Mouse (Mus musculus) MEL-GATA-1-ER (cell line): ENCODE data around the gene Ugt1a10.
"Not testable (repeated sequence)": the region's sequence is repeated elsewhere in the genome, so short reads cannot be mapped to it uniquely, and the experiment has no call there.

Experiments used
- DNase-seq: peaks from one replicate; pipeline ENCODE4 v3.0.0-alpha.2; 2012; ENCODE audit warnings: low read depth; ENCODE audit errors: extremely low read depth

Gene Ugt1a10

DNA sequence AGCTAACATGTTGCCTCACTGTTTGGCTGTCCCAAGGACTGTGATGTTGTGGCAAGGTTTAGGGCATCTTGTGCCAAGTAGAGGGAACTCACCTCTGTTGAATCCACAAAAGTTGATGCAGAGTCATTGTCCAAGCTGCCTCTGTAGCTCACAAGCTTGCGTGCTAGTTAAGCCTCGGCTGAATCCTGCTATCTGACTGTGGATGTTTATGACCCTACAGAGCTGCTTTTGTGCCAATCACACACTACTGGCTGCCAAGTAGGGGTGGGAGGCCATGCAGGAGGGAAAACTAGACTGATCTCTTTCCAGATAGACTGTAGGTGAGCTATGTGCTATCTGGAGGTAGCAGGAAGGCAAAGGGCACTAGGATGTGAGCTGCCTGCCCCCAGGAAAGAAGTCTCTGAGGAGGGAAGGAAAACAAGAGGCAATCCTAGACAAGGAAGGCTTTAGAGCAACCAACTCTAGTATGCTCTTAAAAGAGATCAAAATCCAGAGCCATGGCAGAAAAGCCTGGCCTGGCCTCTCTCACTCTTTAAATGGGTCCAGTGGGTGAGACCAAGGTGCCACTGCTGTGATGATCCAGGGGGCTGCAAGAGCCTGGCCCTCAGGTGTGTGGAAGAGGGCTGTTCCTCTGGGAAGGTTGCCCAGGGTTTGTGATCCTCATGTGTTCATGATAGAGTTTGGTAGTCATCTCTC is 158.7 kb downstream of the Ugt1a10 start:
- DNase-seq: no peak

DNA sequence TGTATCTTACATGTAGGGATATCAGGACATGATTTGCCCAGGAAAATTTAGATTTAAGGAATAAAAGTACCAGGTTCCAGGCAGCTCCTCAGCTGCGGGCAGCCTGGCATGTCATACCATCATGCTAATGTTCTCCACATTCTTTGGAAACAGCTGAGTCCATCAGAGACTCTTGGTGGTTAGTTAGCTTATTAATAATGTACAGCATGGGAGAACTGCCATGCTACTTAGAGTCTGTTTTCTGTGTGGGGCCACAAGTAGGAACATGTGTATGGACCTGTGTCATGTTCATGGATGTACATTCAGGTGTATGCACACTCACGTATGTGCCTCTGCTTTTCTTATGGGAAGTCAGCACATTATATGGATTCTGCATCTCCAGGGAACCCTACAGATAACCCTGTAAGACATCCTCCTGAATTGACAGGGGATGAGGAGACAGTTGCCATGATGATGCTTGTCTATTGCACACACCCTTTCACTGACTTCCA is 159.3 kb downstream of the Ugt1a10 start:
- no peak for DNase-seq

DNA sequence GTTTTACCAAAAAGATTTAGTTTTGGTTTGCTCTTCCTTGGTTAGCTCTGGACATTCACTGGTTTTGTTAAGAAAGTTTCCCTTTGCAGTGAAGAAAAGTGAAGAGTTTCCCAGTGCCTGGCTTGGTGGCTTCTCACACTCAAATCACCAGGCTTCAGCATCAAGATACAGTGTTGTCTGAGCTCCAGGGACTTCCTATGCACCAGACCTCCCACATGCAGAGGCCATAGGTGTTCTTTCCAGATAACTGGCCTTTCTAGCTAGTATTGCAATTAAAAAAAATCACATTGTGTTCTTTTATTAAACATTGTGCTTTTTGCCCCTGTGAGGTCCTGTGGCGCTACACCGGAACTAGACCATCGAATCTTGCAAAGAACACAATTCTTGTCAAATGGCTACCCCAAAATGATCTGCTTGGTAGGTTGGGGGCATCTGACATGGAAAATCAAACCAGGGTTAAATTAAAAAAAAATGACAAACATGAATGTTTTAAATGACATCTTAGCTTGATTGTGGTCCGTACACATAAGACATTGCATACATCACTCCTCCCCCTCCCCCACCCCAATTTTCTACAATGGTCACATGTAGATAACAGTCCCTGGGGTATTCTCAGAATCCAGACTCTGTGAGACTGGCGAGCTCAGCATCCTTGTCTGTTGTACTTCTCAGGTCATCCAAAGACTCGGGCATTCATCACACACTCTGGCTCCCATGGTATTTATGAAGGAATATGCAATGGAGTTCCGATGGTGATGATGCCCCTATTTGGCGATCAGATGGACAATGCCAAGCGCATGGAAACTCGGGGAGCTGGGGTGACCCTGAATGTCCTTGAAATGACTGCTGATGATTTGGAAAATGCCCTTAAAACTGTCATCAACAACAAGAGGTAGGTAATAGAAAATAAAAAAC is 160.5 kb downstream of the Ugt1a10 start:
- no peak for DNase-seq

DNA sequence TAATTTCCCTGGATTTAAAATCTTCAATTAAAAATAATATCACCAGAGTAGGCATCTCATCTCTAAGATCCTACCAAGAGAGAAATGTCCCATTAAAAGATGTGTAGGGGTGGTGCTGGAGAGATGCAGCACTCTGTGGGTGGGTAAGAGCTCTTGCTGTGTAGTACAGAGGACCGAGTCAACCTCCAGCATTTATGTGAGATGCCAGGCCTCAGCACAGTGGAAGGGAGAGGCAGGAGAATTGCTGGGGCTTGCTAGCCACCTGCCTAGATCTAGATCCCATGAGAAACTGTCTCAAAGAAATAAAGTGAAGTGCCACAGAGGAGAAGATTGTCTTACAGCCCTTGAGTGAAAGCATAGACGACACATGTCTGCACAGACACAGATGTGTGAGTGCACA is 161.4 kb downstream of the Ugt1a10 start:
- DNase-seq: no peak

DNA sequence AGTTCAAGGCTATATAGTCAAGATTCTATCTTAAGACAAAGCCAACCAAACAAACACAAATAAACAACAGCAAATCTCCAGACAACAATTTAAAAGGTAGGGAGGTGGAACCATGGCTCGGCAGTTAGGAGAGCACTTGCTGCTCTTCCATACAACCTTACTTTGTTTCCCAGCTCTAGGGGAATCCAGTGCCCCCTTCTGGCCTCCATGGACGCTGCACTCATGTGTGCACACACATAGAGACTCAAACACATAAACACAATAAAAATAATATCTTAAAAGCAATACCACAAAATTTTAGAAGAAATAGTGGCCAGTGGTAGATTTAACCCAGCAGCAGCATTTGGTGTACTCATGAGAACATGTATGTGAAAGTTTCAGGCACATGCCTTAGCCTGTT is 162.0 kb downstream of the Ugt1a10 start:
- no peak for DNase-seq

DNA sequence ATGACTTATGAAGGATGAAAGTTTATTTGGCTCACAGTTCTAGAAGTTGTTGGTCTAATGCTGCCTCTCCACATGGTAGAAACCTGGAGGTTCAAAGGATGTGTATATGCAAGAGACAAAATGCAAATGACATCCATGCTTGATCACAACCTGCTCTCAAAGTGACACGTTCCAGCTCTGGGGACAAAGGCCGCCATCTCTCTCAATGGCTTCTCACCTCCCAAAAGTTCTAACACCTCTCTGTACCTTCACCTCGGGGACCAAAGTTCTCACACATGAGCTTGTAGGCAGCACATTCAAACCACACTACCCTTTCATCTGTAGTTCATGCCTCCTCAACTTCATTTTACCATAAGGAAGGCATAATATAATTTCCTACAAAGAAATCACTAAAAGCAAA is 162.4 kb downstream of the Ugt1a10 start:
- no peak for DNase-seq

DNA sequence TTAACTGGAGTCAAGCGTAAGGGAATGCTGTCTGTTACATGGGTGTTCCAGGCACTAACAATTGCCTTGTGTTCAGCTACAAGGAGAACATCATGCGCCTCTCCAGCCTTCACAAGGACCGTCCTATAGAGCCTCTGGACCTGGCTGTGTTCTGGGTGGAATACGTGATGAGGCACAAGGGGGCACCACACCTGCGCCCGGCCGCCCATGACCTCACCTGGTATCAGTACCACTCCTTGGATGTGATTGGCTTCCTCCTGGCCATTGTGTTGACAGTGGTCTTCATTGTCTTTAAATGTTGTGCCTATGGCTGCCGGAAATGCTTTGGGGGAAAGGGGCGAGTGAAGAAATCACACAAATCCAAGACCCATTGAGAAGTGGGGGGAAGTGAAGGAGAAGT is 162.9 kb downstream of the Ugt1a10 start:
- DNase-seq: no peak

DNA sequence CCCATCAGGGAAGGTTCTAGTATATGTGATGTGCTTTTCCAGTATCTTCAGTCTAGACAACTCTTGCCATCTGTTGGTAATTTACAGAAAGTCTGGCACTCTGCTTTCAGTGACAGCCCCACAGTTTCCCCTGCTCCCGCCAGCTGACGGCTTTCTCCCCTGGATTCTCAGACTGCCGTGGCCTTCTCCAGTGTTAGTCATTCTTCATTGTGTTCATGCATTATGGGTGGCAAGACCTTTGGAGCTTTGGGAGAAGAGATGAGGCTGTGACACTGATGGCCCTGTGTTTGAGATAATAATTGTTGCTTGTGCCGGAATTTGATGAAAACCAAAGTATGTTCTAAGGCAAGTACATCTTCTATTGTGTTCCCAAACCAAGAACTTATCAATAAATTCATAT is 163.4 kb downstream of the Ugt1a10 start:
- no peak for DNase-seq

DNA sequence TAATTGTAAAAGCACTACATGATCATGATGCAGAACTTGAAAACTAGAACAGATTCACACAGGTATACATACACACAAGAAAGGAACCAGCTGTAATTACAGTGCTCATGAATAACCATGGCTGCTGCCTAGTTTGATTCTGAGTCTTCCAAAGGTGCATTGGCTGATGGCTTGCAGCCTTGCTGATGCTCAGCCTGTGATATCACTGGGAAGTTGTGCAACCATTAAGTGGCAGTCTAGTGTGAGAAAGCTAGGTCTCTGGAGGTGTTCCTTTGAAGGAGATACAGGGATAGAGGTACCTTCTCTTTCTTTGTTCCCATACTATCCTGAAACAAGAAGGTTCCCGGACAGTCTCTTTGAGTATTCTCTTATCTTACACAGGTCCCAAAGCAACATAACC is 163.9 kb downstream of the Ugt1a10 start:
- no peak for DNase-seq

DNA sequence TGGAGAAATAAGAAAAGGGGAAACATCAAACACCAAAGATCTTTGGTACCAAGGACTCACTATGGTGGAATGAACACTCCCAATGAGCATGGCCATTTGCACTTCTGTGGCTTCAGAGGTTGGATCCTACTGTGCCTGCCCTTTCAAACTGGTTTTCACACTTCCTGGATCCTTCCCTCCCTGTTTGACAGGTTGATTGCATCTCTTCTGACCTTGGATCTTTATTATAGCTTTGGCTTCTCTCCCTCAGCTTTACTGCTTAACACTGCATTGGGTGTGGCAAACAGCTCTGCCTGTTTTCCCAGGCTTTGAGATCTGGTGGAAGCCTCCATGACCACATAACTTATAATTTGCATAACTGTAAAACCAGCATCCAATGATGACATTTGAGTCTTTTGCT is 165.1 kb downstream of the Ugt1a10 start:
- DNase-seq: no peak

DNA sequence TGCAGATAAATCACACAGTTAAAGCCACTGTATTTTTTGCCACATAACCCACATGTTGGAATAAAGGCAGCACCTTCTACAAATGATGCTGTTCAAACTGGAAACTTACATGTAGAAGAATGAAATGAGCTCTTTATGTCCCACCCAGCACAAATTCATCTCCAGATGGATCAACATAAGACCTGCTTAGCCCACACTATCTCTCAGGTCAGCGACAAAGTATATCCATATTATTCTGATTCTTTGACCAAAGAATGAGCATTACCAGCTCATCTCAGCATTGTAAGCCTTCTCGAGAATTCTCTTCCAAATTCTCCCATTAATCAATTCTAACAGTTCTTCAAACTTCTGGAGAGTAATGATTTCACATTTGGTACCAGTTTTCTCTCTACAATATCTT is 167.0 kb downstream of the Ugt1a10 start:
- DNase-seq: no peak

DNA sequence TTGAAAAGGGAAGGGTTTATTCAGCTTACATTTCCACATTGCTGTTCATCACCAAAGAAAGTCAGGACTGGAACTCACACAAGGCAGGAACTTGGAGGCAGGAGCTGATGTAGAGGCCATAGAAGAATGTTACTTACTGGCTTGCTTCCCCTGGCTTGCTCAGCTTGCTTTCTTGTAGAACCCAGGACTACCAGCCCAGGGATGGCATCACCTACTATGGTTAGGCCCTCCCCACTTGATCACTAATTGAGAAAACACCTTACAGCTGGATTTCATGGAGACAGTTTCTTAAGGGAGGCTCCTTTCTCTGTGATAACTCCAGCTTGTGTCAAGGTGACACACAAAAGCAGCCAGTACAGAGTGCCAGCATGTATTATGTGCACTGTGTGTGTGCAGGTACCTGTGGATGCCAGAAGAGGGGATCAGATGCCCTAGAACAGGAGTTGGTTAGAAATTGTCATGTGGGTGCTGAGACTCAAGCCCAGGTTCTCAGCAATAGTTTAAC is 167.9 kb downstream of the Ugt1a10 start:
- DNase-seq: not testable (repeated sequence)

DNA sequence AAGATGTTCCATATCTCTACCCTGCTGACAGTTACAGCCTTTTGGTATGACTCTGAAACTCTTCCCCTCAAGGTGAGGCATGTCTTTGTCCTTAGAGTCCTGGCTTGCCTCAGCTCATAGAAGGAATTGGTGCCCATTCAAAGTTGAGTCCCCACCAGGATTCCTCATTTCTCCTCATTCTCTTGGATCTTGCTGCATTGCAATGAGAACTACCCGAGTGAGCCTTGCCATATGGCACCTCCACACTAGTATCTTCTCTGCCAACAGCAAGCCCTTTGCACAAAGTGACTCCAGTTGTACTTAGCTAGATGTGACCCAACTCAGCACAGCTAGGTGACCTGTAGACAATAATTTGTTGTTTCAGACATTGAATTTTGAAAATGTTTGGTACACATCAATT is 168.4 kb downstream of the Ugt1a10 start:
- DNase-seq: no peak

DNA sequence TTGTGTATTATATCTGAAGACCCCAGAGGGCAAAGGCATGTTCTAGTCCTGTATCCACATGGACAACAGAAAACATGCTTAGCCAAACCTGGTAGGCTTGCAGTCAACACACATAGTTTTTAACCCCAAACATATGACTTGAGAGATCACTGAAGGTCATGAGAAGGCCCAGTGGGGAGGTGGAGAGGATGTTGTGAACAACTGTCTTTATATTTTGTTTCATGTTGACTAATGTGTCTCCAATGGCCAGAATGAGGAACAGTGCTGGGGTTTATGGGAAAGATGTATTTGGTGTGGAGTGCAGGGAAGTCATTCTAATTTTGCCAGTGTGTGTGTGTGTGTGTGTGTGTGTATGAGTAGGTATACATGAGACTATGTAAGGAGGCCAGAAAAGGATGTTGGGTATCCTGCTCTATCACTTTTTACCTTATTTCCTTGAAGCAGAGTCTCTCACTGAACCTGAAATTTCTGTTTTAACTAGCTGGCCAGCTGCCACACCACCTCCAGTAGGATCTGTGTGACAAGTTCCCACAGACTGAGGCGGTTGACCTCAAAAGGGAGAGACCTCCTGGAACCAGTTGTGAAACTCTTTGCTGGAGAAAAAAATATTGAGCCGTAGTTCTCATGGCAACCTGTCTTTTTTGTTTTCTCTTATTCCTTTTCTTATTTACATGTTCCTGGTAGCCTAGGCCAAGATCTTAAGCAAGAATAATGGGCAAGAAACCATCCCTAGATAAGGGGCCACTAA is 169.0 kb downstream of the Ugt1a10 start:
- no peak for DNase-seq

DNA sequence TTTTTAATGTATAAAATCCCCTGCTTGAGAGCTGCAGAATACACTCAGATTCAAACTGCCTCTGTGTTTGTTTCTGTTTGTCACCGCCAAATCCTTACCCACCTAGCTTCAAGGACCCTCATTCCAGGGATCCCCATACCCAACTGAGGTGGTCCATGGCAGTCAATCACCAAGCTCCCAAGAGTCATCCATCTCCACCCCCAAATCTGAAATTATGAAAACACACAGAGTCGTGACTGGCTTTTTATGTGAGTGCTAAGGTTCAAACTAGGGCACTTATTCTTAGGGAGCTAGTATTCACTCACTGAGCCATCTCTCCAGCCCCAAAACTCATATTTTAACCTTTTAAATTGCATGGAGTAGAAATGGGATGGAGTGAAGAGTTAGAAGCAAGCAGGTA is 170.1 kb downstream of the Ugt1a10 start:
- not testable (repeated sequence) for DNase-seq

DNA sequence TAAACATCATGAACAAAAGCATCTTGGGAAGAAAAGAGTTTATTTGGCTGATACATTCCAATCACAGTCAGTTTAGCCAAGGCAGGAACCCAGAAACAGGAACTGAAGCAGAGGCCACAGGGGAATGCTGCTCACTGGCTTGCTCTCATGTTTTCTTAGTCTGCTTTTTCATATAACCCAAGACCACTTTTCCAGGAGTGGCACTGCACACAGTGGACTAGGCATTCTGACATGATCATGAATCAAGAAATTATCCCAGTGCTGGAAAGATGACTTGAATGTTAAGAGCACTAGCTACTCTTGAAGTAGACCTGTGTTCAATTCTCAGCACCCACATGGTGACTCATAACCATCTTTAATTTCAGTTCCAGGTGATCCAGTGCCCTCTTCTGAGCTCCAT is 170.6 kb downstream of the Ugt1a10 start:
- no peak for DNase-seq

DNA sequence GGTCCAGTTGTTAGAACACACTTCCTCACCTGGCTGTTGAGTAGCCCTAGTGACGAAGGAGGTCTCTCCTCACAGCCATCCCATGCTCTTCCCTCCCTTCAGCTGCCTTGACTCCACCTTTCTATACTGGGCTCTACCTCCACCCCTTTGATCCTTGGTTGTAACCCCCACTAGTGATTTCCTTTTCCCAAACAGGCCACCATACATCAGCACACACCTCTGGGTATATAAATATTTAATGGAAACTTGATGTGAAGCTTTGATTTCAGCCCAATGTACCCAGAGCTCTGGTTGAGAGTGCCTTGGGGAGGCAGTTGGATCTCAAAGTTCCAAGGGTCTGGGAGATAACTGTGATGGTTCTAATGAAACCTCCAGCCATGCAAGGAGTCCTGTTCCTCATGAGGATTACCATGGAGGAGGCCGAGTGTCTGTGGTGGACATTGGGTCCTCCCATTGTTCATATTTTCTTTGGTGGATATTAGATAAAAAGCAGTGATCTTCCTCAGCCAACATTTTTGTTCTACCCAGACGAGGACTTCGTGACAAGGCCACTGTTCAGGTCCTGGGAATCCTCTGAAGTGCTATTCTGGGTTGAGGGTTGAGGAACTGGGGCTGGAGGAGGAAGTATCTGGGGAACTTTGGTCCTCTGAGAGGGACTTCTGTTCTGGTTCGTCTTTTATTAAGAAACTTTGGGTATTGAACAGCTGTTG is 171.6 kb downstream of the Ugt1a10 start, which contains the start of gene Mroh2a:
TSS of gene Mroh2a (plus strand) at position 317 of the 710 bp plus-strand sequence.
- DNase-seq: no peak

DNA sequence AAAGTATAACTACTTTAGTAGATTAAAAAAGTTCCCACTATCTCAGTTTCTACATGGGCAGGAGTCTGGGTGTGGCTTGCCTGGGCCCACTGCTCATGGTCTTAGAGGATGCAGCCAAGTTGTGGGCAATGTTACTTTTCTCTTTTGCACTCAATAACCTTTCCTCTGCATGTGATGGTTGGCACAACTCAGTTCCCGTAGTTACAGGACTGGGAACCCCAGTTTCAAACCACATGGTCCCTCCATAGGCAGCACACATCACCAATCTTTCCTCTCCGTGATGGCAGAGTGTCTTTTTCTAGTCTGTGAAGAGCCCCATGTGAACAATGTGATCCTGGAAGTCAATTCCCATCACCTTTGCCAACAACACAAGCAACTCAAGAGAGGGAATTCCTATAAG is 172.3 kb downstream of the Ugt1a10 start:
- no peak for DNase-seq

DNA sequence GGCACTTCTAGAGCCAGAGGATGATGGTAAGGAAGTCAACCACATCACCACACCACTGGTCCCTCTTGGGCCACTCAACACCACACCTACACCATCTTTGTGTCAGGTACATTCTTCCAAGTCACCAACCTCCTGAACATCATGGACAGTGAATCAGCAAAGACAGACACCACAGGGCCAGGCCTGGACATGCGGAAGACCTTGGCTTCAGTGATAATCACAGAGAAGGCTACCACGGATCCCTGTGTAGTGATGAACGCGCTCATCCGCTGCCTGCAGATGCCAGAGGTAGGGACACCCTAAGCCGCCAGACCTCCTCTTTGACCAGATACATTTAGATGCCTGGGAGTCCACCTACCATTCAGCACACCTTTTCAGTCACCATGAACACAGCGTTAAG is 172.9 kb downstream of the Ugt1a10 start:
- DNase-seq: no peak

DNA sequence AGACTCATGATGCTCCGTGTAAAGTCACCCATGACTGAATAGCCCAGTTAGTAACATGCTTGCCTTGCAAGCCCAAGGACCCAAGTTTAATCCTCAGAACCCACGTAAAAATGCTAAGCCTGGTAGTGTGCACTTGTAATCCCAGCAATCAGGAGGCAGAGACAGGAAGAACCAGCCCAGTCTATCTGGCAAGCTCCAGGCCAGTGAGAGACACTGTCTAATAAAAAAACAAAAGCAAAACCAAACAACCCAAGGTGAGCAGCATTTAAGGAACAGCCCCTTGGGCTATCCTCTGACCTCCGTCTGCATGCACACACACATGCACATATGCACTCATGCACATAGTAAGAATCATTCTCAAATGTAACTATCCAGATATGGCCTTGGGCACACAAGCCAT is 174.4 kb downstream of the Ugt1a10 start:
- DNase-seq: no peak

DNA sequence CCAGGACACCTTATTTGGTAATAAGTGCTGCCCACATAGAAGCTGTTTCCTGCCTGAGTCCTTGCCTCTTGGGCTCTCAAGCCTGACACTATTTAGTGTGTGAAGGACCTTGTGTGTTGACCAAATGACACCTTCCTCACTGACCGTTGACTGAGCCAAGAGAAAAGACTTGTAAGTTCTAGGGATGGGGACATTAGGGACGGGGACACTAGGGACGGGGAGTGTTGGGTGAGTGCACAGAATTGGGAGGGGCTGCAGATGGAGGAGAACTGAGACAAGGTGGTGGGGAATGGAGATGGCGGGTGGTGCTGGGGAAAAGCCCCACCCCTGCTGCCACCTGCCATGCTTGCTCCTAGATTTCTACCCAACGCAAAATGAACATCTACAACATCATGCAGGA is 174.8 kb downstream of the Ugt1a10 start:
- DNase-seq: no peak
